Mouse (Mus musculus): Measurements from ENCODE around the gene Ttll10. TPM values are rescaled to one million over a fixed set of nuclear protein-coding genes. Genes with fewer than 3 reads are reported as not detected.
A peak's percentile ranks its signal among the peaks of the same experiment; 100 is the strongest.

Gene Ttll10
- total RNA-seq, 2 experiments from 2014 or later = 0.13 to 0.16 TPM

- DNase-seq (ENCODE audit: low spot score in 2 of 2) = no peak
Measured at GRCm38 (mm10) chr4:156067256-156067949, 8.2 kb upstream of the Ttll10 start.

- no peak for DNase-seq (ENCODE audit: low spot score in 2 of 2)
Measured at GRCm38 (mm10) chr4:156065156-156065894, 6.1 kb upstream of the Ttll10 start.

DNA sequence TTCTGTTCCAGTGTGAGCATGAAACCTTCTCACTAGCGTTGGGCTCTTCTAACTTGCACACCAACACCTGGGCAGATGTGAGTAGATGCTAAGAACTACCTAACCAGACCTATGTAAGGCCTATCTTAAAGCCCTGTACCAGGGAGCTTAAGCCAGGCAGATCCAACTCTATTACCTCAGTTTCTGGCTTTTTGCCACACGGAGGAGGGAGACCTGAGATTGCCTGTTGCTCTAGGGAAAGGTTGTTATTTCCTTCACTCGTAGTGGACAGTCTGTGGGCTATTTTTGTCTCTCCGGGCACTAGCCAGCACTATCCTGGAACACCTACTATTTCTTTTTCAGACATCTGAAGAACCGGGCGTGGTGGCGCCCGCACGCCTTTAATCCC, 5.3 kb upstream of the Ttll10 start:
- DNase-seq (ENCODE audit: low spot score in 2 of 2) = no peak

DNA sequence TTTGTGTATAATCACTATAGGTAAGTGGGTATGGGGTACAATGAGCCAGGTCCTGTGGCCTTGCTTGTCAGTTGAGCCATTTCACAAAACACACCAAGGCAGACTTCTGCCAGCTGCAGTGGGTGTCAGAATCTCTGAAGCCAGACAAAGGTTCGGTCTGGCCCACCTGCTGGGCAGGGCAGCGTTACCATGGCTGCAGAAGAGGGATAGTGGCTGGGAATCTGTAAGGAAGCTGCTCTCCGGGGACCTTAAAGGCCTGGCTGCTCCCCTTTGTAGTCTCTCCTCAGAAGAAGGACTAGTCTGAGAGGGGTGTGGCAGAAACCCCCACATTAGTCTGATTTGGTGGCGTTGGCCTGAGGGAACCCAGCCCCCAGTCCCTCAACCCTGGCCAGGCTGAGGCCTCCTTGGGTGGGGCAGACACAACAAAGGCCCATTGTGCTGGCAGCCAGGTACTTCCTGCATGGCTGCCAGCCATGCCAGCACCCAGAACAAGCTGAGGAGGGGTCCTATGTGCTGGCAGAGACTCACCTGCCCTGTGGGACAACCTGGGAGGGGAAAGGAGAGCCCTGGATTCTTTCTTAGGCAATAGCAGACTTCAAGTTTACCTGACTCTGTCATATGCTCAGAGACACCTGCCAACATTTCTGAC, 4.8 kb upstream of the Ttll10 start:
- no peak for DNase-seq (ENCODE audit: low spot score in 2 of 2)

DNA sequence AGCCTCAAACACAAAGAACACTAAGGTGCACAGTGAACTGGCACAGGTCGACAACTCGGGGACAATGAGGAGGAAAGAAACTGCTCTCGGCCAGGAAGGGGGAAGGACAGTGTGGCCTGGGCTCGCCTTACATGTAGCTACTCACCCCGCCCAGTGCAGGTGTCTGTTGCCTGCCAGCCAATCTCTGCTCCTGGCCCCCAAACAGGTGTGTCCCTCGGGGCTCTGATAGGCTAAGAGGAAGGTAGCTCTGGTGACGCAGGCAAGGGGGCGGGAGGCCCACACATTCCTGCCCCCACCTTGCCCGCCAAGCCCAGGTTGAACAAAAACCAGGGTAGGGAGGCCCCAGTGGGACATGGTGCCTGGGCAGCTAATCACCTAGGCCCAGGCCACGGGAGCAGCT, 499 bp upstream of the Ttll10 start:
- DNase-seq (ENCODE audit: low spot score in 2 of 2) = no peak

DNA sequence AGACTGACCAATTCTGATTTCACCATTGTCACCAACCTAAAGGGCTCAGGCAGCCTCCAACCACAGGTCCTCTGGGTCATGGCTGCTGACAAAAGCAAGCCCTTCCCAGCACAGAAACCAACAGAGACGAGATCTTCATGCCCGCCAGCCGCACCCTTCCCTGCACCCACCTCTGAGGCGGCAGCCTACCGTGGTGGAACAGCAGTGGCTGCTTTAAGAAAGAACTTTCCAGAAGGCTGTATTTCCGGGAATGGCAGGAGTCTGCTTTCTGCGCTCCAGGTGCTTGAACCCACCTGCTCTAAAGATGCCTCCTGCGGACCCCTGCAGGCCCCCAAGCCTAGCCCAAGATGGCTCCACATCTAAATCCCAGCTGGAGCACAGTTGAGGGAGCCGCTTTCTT, 388 bp downstream of the Ttll10 start:
- DNase-seq (ENCODE audit: low spot score in 2 of 2) = no peak

DNA sequence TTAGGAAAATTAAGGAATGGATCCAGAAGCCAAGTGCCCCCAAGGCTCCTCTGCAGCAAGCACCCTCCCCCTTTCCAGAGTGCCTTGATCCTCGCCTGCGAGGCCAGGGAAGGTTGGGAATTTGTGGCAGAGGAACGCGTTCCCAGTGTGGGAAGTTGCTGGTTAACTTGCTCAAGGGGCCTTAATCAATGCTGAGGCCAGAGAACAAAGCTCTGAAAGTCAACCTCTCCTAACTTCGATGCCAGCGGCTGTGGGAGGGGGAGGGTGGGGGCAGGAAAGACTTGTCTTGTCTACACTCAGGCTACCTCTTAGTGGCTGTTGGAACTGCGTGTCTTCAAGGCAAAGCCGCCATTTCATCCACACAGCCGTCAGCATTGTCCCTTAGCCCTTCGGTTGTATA, 1.5 kb downstream of the Ttll10 start:
- no peak for DNase-seq (ENCODE audit: low spot score in 2 of 2)

- no peak for DNase-seq (ENCODE audit: low spot score in 2 of 2)
Measured at GRCm38 (mm10) chr4:156055173-156055572, 4.0 kb downstream of the Ttll10 start.

- DNase-seq (ENCODE audit: low spot score in 2 of 2) = no peak
Measured at GRCm38 (mm10) chr4:156054606-156055005, 4.6 kb downstream of the Ttll10 start.

GRCm38 (mm10) chr4:156054130-156054529, 5.1 kb downstream of the Ttll10 start:
- DNase-seq (ENCODE audit: low spot score in 2 of 2) = no peak

GRCm38 (mm10) chr4:156053113-156053512, 6.1 kb downstream of the Ttll10 start:
- DNase-seq (ENCODE audit: low spot score in 2 of 2) = no peak

- no peak for DNase-seq (ENCODE audit: low spot score in 2 of 2)
Measured at GRCm38 (mm10) chr4:156050391-156050980, 8.7 kb downstream of the Ttll10 start.

DNA sequence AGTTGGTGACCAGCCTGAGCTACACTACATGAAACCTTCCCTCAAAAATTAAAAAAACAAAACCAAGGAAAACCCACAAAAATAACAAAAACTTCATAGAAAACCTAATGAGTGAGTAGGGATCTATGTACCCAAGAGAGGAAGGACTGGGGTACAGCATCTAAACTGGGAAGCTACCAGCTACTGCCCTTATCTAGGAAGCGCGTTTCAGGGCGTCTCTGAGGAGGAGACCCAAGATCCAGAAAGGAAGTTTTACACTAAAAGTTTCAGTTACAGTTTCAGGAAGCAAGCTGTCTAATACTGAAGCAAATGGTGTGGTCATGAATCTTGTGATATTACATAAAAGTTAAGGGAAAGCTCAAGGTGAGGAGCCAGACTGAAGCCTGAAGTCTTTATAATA, 9.4 kb downstream of the Ttll10 start:
- DNase-seq (ENCODE audit: low spot score in 2 of 2) = no peak

GRCm38 (mm10) chr4:156044754-156045153, 14.5 kb downstream of the Ttll10 start:
- DNase-seq (ENCODE audit: low spot score in 2 of 2) = no peak

DNA sequence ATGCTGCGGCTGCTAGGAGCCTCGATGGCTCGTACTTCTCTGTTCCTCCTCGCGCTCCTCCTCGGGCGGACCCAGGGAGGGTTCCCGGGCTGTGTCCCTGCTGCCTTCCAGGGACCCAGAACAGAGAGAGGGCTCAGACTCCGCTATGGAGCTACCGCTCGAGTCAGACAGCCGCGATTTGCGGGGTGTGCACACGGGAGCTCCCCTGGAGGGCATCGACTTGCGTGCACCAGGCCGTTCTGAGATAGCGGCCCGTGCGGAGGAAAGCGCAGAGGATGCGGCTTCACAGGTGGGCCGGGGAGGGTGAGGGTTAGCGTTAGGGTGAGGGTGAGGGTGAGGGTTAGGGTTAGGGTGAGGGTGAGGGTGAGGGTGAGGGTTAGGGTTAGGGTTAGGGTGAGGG, 24.3 kb downstream of the Ttll10 start:
- DNase-seq (ENCODE audit: low spot score in 2 of 2) = no peak

- DNase-seq (ENCODE audit: low spot score in 2 of 2) = no peak
Measured at GRCm38 (mm10) chr4:156034301-156034700, 24.9 kb downstream of the Ttll10 start.

- DNase-seq (ENCODE audit: low spot score in 2 of 2) = no peak
Measured at GRCm38 (mm10) chr4:156033476-156034119, 25.6 kb downstream of the Ttll10 start.

- DNase-seq (ENCODE audit: low spot score in 2 of 2) = no peak
Measured at GRCm38 (mm10) chr4:156032856-156033255, 26.4 kb downstream of the Ttll10 start.

GRCm38 (mm10) chr4:156031593-156032391, 27.4 kb downstream of the Ttll10 start:
- DNase-seq (ENCODE audit: low spot score in 2 of 2) = peak; percentile 73 to 80

DNA sequence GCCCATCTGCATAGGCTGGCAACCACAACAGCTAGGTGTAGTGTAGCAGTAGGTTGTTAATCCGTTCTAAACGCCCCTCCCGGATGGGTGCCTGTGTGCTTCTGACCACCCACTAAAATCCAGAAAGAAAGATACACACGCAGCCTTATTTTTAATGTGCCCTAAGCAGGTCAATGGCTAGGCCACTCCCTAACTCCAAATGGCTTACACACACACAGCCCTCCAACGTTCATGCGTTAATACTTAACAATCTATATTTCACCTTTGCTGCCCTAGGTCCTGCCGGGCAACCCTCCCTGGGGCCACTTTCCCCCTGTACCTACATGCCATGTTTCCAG, 28.0 kb downstream of the Ttll10 start:
- DNase-seq (ENCODE audit: low spot score in 2 of 2) = no peak

DNA sequence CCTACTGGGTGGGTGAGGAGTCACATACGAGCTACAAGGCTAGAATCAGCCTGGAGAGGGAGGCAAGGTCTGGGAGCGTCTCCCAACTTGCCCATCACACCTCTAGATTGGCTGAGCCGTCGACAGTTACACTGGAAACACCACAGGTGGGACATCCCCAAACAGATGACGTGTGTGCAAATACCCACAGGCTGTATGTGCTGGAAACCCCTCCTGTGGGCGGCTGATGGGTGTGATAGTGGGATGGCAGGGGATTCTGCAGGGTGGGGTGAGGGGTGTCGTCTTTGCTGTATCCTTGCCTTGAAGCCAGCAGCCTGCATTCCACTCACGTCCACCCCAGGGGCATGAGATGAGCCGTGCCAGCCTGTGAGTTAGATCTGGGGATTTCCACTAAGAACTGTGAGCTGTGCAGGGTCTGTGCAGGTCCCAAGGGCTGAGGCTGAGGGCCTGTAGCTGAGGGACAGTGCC, 28.5 kb downstream of the Ttll10 start:
- DNase-seq (ENCODE audit: low spot score in 2 of 2) = no peak
